Mouse (Mus musculus) adrenal gland, adult 18-20 months (tissue): Measurements from ENCODE around the gene Pinlyp. TPM values are rescaled to one million over a fixed set of nuclear protein-coding genes. Genes with fewer than 3 reads are reported as not detected.

Source experiments
- DNase-seq, 2 experiments: peaks; one replicate each; pipeline ENCODE4 v3.0.0; 2021 to 2022; ENCODE audit warnings: low spot score in 2 of 2
- long read RNA-seq, 2 experiments: library from polyadenylated mRNA; stranded (forward); transcript quantifications; one replicate each; pipeline ENCODE4 v2.0.0; 2021
- total RNA-seq, 2 experiments: library from RNA; stranded (reverse); gene quantifications; 1 replicate in 1 of 2; 2 replicates in 1 of 2; pipeline ENCODE4 v1.2.3; 2021

The Pinlyp gene
- total RNA-seq: not detected
- long read RNA-seq, experiment 1: 0 reads
- long read RNA-seq, experiment 2: 0 reads

DNA sequence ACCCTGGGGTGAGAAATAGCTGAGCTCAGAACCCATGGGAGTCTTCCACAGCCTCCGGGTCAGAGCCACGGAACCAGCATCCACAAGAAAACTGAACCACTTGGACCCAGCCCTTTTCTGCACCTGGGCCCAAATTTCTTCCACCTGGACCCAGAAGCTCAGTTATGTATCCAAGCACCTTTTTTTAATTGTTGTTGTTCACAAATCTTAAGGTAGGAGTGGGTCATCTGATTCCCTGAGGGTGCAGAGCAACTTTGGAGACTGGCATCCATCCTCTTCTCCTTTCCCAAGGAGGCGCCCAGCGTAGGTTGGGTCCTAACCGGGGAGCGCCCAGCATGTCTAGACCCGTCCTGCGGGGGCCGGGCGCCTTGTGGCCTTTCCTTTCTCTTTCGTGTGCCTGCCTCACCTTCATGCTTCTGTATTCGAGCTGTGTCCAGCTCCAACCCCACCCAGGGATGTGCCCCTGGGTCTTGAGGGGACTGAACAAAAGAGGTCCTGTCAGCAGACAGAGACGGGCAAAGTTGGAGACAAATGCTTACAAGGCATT, at the start of gene Pinlyp, which contains the start of gene Xrcc1:
Gene Pinlyp (minus strand): TSS at position 51 of the 547 bp plus-strand sequence.
Gene Xrcc1 (plus strand): TSS at position 222 of the 547 bp plus-strand sequence.
- no peak for DNase-seq

DNA sequence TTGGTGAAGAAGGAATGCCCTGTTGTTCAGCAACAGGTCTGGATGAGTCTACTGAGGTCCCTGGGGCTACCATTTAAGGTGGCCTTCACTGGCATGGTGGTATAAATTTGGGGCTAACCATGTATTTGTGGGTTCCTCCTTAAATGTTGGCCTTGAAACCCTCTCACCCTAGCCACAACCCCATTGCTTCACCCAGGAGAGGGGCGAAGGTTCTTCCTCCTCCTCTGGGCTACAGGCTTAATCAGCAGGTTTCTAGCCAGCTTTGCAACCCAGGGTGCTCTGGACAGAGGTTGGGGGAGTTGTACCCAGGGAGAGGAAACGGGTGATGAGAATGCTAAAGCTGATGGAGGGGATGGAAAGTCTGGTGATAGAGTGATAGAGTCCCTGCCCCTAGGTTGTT, 49.5 kb upstream of the Pinlyp start:
- DNase-seq: no peak

DNA sequence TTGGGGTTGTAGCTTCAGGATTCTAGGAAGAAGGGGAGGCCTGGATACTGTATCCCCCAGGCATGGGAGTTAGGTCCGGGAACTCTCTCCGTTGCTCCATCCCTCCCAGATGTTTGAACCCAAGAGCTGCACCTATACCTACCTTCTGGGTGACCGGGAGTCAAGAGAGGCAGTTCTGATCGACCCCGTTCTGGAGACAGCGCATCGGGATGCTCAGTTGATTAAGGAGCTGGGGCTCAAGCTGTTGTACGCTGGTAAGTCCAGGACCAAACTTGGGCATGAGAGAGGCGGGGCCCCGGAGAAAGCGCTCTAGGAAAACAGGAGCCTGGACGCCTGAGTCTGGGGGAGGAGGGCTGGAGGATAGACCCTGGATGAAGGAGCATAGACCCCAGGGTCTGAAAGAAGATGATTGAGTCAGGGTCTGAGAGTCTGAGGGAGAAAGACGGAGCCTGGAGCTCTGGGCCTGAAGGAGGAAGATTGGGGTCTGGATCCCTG, 48.4 kb upstream of the Pinlyp start:
- no peak for DNase-seq

DNA sequence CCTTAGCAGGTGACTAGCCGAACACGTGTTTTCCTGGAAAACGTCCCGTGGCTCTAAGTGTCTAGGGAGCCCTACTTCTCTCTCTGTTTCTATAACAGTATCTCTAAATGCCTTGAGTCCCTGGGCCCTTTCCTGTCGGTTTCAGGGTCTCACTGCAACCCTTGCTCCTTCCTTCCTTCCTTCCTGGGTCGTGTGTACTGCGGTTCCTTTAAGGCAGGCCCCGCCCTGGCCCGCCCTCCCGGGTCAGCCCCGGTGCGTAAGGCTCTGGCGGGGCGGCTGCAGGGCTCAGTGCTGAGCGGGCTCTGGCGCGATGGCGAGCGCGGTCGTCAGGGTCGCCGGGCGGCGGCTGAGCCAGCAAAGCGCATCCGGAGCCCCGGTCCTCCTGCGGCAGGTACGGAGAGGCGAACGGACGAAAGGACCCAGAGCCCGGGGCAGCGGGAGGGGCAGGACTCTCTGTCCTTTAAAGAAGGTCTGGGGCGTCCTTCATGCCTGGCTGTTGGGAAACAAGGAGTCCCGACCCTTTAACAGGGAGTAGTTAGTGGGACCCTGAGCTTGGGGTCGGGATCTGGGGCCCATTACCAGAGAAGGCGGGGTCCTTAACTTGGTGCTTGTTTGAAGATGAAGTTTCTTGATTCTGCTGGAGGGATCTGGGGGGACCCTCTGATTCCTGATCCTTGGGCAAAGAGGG, 47.8 kb upstream of the Pinlyp start:
- peak; percentile 79 to 83 for DNase-seq

DNA sequence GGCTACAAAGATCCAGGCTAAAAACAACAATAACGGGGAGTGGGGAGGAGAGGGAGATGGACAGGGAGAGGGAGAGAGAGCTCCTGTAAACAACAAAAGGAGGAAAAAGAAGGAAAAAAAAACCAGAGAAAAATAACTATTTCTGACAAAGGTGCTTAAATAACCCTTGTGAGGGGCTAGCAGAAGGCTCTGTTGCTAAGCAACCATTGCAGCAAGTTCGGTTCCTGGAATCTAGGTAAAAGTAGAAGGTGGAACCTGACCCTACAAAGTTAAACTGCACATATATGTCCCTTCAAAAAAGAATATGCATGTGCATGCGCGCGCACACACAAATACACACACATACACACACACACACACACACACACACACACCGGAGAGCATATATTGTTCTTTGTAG, 46.9 kb upstream of the Pinlyp start:
- DNase-seq: no peak

DNA sequence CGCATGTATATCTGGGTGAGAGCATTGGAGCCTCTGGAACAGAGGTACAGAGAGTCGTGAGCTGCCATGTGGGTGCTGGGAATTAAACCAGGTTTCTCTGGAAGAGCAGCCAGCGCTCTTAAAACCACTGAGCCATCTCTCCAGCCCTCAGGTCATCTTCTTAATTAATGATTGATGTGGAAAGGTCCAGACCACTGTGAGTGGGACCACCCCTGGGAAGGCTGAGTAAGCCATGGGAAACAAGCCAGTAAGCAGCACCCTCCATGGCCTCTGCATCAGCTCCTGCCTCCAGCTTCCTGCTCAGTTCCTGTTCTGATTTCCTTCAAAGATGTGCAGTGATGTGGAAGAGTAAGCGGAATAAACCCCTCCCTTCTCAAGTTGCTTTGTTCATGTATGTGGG, 46.2 kb upstream of the Pinlyp start:
- DNase-seq: no peak

DNA sequence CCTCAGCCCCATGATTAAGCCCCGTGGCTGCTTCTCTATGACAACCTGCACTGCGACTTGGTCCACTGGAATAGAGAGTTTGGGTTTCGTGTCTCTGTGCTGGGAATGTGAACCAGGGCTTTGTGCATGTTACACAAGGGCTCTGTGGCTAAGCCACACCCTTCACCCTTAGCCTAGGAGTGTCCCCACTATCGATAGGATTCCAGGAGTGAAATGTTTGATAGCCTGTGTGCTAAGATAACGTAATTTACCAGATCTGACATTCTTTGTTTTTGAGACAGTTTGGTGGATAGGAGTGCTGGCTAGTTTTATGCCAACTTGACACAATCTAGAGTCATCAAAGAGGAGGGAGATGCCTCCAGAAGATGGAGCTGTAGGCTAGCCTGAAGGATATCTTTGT, 45.8 kb upstream of the Pinlyp start:
- DNase-seq: no peak

DNA sequence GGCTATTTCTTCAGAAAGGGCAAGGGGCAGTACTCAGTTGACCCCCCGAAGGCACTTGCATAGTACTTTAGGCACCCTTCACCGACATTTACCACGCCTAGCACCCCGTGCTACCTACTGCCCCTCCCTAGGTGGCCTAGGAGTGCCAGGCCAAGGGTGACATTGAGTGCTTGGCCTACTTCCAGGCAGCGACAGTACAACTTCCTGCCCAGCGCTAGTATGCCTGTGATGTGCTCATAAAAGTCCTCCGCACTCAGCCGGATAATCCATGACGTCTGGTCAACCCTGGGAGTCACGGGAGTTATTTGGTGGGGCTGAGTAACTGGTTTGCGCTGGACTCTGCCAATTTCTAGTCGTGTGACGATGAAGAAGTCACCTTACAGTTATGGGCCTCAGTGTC, 42.4 kb upstream of the Pinlyp start:
- DNase-seq: peak in 1 of 2 experiments; percentile 50

DNA sequence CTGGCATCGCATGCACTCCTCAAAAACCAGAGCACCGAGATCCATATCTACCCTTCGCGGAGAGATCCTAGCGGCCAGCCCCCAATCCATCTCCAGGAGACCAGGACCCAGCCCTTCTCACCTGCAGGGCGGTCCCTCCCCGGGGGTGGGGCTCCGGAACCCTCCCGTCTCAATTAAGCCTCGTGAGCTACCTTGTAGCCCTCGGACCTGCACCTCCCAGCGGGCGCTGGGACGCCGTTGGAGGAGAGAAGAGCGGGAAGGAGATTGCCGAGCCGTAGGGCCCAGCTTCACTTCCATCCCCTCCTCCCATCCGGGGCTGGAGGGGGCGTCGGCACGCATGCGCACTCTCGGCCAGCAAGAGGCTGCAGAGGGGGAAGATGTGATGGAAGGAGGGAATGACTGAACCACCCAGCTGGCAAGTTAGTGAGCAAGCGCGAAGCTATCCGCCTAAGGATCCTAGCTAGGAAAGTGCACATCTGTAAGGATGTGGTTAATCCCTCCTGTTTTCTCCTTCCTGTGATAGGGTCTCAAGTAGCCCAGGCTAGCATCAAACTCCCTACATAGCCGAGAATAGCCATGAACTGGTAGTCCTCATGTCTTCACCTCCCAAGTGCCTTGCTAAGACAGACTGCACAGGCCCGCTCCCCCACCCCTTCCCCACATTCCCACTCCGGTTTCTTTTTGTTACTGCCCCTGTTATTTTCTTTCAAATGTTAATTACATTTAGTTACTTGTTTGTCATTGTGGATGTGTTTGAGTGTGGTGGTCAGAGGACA, 41.6 kb upstream of the Pinlyp start, which contains the start of the genes Ethe1 and Zfp575:
Gene Ethe1 (plus strand): TSS at position 214 of the 776 bp plus-strand sequence.
Gene Zfp575 (minus strand): TSS at position 312 of the 776 bp plus-strand sequence.
- no peak for DNase-seq

DNA sequence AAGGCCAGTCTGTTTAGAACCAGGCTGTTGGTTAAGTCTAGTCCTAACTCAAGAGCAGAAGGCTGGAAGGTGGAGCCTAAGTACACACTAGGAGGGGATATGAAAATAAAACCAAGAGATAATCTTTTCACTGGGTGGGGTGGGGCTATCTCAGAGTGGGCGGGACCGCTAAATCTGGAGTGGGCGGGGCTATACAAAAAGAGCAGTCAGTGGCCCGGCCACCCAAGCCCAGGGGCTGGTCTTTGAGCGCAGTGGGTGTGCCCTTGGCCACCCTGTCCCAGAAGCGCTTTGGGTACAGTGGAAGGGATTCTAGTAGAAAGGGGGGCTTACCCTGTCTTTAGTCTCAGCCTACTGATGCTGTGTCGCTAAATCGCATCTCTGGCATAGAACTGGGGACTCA, 40.9 kb upstream of the Pinlyp start:
- no peak for DNase-seq

DNA sequence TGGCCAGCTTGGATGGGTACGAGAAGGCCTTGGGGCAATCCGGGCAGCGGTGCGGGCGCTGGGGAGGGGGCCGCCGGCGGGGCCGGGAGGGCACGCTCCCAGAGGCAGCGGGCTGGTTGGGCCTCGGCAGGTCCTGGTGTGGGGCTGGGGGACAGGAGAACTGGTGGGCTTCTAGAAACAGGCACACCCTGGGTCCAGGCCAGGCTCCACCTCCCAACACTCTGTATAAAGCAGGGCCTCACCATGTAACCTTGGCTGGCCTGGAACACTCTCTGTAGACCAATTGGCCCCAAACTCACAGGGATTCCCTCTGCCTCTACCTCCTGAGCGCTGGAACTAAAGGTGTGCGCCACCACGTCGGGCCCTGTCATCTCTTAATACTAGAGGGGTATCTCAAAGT, 40.1 kb upstream of the Pinlyp start:
- no peak for DNase-seq

DNA sequence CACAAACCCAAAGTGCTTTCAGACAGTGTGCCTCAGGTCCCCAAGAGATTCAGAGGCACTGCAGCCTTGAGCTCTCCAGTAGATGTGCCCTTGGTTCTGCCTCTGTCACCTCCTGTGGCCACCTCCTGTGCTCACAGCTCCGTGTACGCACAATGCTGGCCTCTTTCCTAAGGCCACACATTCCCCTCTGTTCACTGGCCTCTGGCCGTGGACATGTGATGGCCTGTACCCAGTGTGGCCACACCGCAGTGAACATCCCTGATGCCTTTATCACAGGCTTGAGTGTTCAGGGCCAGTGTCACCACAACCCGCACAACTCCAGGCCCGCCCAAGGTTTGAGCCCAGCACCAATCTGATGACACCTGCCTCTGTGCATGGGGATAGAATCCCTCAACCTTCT, 39.0 kb upstream of the Pinlyp start:
- DNase-seq: no peak

DNA sequence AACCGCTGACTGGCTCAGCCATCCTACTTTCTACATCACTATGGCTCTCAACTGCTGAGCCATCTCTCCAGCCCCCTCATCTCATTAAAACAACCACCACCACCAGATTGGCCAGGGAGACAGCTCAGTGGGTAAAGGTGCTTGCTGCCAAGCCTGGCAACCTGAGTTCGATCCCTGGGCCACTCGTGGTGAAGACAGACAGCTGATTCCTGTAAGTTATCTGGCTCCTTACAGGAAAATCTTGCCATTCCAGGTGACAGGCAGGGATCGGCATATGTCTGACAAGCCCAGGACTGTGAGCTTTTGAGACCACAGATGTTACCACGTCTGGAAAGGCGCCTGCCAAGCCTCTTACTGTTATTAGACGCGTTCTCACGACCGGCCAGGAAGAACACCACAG, 31.9 kb upstream of the Pinlyp start:
- no peak for DNase-seq

DNA sequence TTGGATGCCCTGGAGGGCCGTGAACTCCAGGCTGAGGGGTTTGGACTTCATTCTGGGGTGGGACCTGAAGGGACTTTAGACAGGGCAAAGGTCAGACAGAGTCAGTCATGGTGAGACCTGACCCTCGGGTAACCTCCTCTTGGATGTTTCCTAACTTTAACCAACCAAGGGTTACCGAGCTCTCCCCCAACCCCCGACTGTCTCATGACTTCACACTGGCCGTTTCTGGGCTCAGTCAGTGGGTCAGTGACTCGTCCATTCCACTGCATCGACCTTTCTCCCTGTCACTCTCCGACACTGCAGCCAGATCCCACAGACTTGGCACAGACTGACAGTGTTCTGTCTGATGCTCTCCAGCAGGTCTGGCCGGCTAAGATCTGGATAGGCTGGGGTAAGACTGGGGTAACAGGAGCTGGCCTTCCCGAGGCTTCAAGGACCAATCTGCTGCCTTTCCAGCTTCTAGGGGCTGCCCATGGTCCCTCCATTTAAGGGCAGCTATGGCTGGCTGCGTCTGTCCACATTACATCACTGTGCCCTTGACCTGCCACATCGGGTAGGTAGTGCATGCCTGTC, 28.4 kb upstream of the Pinlyp start:
- DNase-seq: no peak

DNA sequence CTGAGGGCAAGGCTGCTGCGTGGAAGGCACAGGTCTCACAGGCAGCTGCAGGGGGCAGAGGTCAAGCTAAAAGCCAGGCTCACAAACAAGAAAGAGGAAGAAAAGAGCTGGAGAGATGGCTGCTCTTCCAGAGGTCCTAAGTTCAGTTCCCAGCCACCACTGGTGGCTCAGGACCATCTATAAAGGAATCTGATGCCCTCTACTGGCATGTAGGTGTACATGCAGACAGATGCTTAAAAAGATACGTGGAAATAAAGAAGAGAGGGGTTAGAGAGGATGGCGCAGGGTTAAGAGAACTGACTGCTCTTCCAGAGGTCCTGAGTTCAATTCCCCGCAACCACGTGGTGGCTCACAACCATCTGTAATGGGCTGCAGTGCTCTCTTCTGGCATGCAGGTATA, 26.5 kb upstream of the Pinlyp start:
- DNase-seq: no peak

DNA sequence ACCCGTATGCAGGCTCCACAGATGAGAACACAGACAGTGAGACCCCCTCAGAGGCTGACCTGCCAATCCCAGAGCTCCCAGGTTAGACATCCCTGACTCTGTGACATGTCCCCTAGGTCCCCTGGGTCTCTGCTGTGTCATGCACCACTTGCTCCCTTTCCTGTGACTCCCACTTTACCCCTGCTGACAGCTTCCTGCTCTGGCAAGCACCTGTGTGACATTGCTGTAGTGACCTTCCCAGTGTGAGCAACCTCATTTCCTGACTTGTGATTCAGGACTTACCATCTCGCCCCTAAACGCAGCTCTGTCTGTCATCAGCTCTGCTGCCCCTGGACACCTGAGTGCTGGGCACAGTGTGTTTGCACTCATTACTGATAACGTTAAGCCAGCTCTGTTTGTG, 25.2 kb upstream of the Pinlyp start:
- DNase-seq: no peak

DNA sequence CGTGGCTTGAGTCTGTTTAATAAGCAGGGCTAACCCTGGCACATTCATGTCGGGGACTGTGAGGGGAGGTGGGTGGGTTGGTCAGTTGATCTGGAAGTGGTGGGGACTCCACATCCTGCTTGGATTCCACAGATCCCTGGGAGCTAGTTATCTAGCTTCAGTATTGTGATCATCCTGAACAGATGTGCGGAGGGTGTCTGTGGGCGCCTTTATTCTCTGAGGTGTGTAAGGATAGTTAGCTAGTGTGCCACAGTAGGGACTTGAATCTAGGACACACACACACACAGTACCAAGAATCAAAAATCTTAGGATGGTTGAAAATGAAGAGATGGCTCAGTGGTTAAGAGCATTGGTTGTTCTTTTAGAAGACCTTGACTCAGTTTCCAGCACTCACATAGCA, 22.6 kb upstream of the Pinlyp start:
- DNase-seq: no peak

DNA sequence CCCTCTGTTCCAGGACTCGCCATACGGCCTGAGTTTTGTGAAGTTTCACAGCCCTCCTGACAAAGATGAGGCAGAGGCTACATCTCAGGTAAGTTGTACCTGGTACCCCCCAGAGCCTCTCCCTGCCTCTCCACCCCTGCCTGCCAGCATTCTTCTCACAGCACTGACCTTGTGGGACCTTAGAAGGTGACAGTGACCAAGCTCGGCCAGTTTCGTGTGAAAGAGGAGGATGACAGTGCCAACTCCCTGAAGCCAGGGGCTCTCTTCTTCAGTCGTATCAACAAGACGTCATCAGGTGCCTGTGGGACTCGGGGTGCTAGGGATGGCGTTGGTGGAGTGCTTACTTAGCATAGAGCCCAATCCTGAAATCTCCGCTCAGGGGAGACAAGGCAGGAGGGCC, 20.3 kb upstream of the Pinlyp start:
- DNase-seq: no peak

DNA sequence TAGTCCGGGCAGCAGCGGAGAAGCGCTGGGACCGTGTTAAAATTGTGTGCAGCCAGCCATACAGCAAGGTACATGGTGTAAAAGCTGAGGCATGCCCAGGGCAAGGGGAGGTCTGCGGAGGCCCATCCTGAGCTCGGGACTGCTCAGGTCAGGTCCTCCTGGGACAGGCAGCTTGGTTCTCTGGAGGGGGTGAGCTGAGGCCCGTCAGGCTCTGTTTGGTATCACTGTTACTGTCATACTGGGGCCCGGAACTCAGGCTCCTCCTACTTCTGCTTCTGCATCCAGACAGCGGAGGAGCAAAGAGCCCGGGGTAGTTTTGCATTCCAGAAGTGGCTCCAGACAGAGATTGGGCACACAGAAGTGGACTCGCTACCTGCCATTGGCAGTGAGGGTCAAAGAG, 19.7 kb upstream of the Pinlyp start:
- no peak for DNase-seq

DNA sequence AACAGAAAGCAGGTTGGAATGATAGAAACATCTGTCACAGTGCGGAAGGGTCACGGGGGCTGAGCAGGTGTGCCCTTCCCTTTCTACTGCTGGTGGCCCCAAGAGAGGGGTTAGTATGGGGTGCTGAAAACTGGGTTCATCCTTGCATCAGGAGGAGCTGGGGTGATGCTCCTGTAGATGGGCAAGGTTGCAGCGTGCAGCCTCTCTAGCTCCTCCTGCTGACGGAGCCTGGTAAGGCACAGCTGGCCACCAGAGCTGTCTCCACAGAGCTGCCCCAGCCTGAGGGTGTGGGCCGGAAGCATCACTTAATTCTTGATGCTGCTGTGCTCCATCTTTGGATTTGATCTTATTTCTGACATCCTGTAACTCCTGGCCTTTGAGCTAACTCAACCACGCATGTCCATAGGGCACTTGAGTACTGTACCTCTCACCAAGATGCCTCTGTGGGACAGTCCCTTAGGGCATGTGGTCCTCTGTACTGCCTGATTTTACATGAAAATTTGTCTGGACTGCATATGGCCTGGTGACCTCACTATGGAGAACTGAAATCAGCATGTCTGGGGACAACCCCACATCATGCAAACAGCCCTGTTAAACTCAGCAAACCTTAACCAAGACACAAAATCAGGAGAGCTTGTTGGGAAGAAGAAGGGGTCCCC, 18.8 kb upstream of the Pinlyp start:
- peak; percentile 62 to 74 for DNase-seq

DNA sequence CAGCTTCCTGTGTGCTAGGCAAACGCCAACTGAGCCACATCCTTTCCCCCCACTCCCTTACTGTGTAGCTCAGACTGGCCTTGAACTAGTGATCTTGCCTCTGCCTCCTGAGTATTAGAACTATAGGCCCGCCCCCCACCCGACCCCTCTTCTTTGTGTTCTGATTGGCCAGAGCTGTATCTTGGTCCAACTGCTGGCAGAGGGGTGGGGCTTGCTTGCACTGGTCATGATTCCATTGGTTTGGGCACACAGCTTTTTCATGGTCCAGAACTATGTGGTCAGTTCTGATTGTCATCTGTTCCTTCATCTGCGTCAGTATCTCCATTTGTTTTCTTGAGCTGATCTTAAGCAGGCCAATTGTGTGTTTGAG, 17.9 kb upstream of the Pinlyp start:
- DNase-seq: no peak
